Mouse (Mus musculus) small intestine, adult 2 months (tissue): ENCODE results near the gene Spindoc.

Experiments
- CTCF ChIP-seq: fragments of 200-500 bp; IDR thresholded peaks from 2 replicates; pipeline ENCODE4 v1.5.1; 2012; ENCODE audit warnings: low read depth, mild to moderate bottlenecking, control low read depth, inconsistent platforms, low read length, moderate library complexity, mixed read lengths; ENCODE audit not compliant: insufficient replicate concordance, insufficient read length; ENCODE audit errors: extremely low read depth
- POLR2A ChIP-seq: fragments of 200-500 bp; IDR thresholded peaks from 2 replicates; pipeline ENCODE4 v1.6.1; 2012; ENCODE audit warnings: low read depth, mild to moderate bottlenecking, control low read depth, inconsistent platforms, low read length, moderate library complexity

- TF ChIP-seq POLR2A: no peak
- TF ChIP-seq CTCF: no peak
These were observed 419 bp downstream of the Spindoc start for GRCm38 (mm10) chr19:7382248-7382902.
